Mouse (Mus musculus): ENCODE measurements around the gene Hmgb3. TPM values are rescaled to one million over a fixed set of nuclear protein-coding genes. Genes with fewer than 3 reads are reported as not detected.
A peak's percentile ranks its signal among the peaks of the same experiment; 100 is the strongest.
"Not testable (repeated sequence)": the region's sequence is repeated elsewhere in the genome, so short reads cannot be mapped to it uniquely, and the experiment has no call there.

Gene Hmgb3
- 12.6 and 16.6 TPM in 2 replicates for polyA plus RNA-seq (2012; rRNA removed)

DNA sequence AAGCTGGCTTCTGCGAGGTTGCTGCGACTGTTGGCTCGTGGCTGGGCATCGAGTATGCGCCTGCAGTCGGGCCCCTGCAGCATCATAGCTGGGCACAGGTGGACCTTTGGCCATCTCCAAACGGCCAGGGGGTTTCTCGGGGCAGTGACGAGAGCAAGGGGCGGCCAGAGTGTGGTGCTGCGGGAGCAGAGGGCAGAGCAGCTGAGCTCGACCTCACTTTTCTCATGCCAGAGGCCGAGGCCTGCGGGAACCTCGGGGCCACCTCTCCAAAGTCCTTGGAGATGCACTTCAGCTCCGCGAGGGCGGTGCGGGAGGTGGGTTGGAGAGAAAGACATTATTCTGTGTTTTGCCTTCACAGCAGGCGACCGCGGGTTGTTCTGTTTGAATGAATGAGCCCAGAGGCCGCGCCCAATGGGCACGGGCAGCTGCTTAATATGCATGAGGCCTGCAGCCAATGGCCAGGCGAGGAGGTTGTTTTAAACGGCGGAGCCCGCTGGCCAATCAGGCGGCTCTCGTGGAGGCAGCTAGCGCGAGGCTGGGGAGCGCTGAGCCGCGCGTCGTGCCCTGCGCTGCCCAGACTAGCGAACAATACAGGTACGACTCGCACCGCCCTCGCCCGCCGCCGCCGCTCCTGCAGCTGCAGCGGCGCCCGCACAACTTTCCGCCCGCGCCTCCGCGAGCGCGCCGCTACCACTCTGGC lies at the start of gene Hmgb3:
TSS of gene Hmgb3 (plus strand) at position 504 of the 700 bp plus-strand sequence.
- 24% methylated on average over 49 of the region's 59 CpGs for WGBS

DNA sequence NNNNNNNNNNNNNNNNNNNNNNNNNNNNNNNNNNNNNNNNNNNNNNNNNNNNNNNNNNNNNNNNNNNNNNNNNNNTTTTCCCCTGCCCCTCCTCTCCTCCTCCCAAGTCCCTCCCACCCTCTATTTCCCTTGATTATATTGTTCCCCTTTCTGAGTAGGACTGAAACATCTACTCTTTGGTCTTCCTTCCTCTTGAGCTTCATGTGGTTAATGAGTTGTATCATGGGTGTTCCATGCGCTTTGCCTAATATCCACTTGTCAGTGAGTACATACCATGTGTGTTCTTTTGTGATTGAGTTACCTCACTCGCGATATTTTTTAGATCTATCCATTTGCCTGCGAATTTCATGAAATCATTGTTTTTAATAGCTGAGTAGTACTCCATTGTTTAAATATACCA lies 49.1 kb upstream of the Hmgb3 start:
- DNase-seq (ENCODE audit: low read depth, low spot score), result not testable (repeated sequence)
- 83% methylated on average over 4 of the region's 4 CpGs for WGBS

More for the DNA sequence above, at the start of gene Hmgb3:
- DNase-seq (ENCODE audit: low read depth, low spot score), result peak; percentile 33

DNA sequence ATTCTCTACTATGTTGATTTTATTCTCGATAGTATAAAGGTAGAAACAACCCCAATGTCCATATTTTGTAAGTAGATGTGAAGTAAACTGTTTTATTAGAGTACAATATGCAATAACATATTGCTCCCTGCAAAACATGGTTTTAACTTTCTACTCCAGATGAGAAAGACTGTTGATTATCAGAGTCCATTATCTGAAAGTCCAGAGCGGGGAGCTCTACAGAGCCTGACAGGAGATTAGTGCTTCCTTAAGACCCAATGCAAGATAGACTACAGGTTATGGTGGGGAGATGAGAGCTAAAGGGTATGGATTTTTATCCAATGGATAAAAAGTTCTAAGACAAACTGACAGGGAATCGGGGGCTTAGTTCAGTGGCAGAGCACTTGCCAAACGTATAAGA lies 36.5 kb upstream of the Hmgb3 start:
- no peak for DNase-seq (ENCODE audit: low read depth, low spot score)
- WGBS, result 82% methylated on average over 4 of the region's 4 CpGs

DNA sequence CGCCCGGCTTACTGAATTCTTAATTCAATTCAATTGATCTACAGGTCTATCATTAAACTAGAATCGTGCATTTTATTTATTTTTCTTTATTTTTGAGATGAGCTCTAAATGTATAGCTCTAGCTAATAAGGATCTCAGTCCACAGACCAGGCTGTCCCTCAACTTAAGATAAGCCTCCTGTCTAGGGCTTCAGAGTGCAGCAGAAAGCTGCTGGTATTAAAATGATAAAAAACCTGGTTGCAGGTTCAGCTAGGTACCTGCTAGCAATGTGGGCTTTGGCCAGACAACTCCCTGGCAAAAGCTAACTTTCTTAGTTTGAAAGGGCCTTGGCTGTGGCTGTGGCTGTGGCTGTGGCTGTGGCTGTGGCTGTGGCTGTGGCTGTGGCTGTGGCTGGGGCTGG lies 32.8 kb upstream of the Hmgb3 start:
- DNase-seq (ENCODE audit: low read depth, low spot score), result no peak
- 92% methylated on average over 3 of the region's 3 CpGs for WGBS

DNA sequence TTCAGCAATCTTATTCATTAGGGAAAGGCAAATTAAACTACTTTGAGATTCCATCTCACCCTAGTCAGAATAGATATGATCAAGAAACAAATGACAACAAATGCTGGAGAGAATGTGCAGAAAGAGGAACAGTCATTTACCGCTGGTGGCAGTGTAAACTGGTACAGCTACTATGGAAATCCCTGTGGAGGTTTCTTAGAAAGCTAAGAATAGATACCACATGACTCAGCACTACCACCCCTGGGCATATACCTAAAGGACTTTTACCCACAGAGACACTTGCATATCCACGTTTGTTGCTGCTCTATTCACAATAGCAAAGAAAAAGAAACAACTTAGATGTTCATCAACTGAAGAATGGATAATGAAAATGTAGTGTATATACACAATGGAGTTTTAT lies 31.4 kb upstream of the Hmgb3 start:
- WGBS, result 57% methylated on average over 2 of the region's 2 CpGs
- no peak for DNase-seq (ENCODE audit: low read depth, low spot score)

DNA sequence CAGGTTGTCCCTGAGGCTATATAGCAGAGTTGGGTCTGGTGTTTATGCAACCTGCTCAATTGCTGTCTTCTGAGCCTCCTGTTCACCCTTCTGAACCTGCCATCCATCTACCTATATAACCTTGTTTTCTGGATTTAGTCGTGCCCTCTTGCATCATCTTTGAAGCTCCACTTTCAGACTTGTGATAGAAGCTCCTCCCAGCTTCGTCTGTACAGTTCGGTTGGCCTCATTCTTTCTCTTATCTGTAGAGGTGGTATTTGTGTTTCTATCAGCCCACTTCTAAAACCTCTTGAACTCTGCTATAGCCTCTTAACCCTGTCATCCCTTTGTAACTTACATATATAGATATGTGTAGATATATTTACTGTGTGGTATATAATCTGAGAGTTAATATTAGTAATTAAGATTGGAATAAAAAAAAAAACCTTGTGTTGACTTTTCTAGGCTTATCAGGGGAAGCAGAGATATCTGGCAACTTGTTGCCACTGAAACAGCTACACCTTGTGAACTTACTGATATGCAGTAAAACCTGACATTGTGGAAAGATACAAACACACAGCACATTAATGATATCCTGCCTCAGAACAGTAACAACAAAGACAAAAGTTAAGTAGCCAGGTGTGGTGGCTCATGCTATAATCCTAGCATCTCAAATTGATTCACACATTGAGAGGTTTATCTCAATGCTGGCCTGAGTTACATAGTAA lies 30.0 kb upstream of the Hmgb3 start:
- no peak for DNase-seq (ENCODE audit: low read depth, low spot score)
- 41% methylated on average over 3 of the region's 3 CpGs for WGBS

DNA sequence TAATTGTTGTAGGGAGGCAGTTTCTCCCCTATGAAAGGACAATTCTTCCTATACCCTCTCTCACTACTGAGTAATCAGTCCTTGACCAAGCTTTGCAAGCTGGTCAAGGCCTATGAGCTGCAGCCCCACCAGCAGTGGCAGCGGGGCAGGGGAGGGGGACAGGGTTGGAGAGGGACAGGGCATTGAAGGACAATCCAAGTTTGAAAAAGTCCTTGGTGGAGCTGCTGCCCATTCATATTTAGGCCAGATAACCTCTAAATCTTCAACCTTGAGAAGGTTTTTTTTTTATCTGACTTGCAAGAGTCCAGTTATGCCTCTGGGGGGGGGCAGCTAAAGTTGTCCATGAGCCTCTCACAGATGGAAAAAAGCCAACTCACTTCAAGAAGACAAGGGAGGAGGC lies 28.3 kb upstream of the Hmgb3 start:
- WGBS, result 100% methylated on average over 1 of the region's 1 CpGs

DNA sequence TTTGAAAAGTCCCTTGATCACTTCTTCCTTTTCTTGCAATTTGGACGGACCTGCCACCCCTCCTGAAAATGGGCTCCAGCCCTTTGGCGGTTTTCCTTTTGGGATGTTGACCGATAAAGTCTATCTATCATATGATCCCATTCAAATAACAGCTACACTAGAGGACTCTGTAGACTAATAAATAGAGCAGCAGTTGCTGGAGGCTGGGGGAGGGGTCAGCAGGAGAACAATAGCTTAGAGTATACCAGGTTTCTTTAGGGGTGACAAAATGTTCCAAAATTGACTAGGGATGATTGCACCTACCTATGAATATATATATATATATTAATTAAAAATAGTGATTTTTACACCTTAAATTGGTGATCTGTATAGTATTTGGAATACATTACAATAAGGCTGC lies 27.6 kb upstream of the Hmgb3 start:
- DNase-seq (ENCODE audit: low read depth, low spot score), result no peak
- 72% methylated on average over 3 of the region's 3 CpGs for WGBS

More for the DNA sequence above, 28.3 kb upstream of the Hmgb3 start:
- DNase-seq (ENCODE audit: low read depth, low spot score), result no peak

DNA sequence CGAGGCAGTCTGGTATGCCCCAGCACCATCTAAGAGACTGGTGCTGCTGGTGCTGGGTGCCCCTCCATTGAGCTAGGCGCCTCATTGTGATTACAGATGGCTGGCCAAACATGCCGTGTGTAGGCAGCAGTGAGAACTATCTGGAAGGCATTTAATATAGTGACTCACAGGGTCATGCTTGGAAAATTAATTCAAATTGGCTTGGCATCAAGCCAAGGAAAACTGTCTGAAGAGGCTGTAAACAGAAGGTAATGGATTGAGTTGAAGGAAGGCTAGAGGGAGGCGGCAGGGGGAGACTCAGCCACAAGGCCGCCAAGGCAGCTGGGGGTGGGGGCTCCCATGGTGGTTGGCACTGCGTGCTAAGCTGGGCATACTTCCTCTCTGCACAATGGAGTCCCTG lies 27.1 kb upstream of the Hmgb3 start:
- DNase-seq (ENCODE audit: low read depth, low spot score), result no peak
- 48% methylated on average over 6 of the region's 6 CpGs for WGBS

DNA sequence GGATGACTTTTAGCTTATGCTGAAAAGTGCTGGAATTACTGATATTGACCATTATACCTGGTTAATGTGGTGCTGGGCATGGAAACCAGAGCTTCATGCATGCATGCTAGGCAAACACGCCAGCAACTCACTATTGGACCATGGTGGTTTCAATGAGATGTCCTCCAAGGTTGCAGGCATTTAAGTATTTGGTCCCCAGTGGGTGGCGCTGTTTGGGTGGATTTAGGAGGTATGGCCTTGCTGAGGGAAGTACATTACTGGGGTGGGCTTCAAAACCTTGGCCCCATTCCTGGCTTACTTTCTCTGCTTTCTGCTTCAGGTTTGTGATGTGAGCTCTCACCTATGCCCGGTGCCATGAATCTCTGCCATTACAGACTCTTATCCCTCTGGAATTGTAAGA lies 23.1 kb upstream of the Hmgb3 start:
- 73% methylated on average over 3 of the region's 3 CpGs for WGBS
- no peak for DNase-seq (ENCODE audit: low read depth, low spot score)

DNA sequence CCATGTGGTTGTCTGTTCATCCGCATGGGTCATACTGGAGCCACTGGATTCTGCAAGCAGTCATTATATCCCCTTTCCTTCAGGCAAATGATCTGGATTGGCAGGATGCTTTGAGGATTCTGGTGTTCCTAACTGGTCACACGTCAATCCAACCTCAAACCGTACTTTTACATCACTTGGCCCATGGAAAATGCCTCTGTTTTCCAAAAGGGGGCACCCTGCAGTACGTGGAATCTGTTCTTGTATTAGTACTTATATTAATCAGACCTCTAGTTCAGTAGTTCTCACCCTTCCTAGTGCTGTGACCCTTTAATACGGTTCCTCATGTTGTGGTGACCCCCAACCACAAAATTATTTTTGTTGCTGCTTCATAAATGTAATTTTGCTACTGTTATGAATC lies 21.6 kb upstream of the Hmgb3 start:
- no peak for DNase-seq (ENCODE audit: low read depth, low spot score)
- WGBS, result 74% methylated on average over 5 of the region's 5 CpGs

DNA sequence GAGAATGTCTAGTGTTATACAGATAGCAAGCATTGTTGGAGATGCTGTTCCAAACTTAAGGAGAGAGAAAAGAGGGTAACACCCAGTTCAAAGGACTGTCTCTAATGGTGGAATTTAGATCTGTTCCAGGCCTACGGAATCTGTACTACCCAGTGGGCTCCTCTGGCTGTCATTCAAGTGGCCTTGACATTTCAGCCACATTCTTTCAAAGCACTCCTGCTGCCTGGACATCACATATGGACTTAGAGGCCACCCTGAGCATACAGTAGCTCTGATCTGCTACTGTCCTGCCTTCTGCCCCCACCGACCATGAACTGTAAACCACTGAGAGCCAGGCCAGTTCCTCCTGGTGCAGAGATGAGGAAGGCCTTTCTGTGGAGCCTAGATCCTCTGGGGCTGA lies 17.9 kb upstream of the Hmgb3 start:
- DNase-seq (ENCODE audit: low read depth, low spot score), result no peak
- WGBS, result 79% methylated on average over 2 of the region's 2 CpGs

DNA sequence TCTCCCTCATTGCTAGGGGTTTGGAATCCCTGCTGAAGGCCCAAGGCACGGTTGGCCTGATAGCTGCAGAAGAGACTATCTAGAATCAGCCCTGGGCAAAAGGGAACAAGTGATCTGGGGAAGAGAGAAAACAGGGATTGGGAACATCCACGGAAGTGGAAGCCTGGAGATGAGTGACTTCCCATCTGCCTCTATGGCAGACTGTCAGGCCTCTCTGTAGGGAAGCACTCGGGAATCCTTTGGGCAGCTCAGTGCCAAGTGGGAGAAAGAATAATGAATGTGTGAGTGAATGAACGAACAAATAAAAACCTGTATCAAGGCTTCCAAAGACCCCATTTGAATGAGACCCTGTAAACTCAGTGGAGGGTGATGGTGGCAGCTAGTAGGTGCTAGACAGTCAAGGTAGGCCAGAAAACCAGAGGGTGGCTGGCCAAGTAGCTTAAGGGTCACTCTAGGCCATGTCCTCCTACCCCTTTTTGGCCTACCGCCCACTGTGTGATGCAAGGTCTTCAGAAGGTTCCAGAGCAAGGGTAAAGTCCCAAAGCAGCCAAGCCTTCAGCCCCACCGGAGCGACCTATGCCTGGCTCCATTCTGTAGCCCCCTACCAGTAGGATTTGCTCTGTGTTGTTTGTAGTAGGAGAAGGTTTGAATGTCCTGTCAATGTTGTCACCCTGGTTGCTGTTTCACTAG lies 14.8 kb upstream of the Hmgb3 start:
- DNase-seq (ENCODE audit: low read depth, low spot score), result no peak
- 81% methylated on average over 7 of the region's 7 CpGs for WGBS

DNA sequence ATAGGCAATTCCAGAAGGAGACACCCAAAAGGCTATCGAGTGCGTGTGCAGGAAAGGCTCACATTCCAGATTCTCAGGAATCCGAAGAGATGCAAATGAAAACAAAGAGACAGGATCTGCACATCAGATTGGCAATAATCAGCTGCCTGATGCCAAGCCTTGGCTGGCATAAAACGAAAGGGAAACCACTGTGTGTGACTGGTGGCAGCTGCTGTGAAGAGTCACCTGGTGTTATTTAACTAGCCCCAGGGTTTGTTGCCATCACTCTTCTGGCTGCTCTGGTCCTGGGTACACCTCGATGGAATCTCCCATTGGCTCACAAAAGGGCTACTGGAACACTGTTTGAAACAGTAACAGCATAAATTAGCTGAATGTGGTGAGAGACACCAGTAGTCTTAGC lies 11.0 kb upstream of the Hmgb3 start:
- WGBS, result 41% methylated on average over 5 of the region's 5 CpGs
- no peak for DNase-seq (ENCODE audit: low read depth, low spot score)

DNA sequence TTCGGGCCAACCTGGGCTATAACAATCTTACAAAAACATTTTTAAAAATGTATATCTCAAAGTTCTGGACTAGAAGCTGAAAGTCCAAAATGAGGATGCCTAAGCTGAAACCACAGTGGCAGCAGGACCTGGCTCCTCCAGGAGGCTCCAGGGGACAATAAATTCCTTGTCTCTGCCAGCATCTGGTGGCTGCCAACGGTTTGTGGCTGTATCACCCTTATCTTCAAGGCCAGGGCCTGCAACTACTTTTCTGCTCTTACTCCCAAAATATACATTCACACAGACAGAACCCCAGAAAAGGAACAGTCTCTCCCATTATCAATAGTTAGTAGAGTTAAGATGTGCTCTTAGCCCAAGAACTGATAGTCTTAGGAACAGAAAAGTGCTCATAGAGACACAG lies 10.6 kb upstream of the Hmgb3 start:
- DNase-seq (ENCODE audit: low read depth, low spot score), result no peak
- WGBS, result 48% methylated on average over 2 of the region's 2 CpGs

DNA sequence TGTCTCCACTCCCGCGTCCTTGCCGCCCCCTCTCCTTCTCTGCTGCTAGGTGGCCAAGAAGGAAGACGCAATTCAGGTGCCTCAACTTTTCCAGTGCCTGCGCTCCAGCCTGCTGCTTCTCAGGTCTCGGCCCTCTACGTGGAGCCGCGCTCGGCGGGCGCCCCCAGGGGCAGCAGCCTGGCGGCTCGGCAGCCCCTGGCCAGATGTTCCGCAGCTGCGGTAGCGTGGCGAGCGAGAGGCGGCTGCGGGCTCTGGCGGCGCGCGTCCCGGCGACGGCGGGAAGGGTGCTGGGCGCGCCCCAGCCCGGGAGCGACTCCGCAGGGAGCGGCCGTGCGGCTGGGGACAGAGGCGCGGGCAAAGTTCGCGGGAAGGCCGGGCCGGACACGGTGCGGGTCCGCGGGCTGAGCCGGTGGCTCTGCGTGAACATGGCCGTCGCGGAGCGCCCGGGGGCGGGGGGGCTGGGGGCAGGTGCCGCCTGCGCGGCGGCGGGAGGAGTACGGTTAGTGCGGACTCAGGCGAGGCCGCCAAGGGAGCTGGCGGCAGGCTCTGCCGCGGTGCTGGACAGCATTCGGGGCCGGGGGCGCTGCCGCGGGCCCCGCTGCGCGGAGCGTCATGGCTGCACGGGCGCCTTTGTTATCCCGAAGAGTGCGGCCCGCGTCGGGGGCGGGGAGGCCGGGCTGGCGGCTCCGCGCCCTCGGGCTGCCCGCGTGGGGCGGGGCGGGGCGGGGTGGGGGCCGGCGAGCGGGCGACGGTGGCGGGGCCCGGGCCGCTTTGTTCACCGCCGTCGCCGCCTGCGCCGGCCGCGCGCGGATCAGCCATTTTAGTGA lies 610 bp downstream of the Hmgb3 start:
- no peak for DNase-seq (ENCODE audit: low read depth, low spot score)

DNA sequence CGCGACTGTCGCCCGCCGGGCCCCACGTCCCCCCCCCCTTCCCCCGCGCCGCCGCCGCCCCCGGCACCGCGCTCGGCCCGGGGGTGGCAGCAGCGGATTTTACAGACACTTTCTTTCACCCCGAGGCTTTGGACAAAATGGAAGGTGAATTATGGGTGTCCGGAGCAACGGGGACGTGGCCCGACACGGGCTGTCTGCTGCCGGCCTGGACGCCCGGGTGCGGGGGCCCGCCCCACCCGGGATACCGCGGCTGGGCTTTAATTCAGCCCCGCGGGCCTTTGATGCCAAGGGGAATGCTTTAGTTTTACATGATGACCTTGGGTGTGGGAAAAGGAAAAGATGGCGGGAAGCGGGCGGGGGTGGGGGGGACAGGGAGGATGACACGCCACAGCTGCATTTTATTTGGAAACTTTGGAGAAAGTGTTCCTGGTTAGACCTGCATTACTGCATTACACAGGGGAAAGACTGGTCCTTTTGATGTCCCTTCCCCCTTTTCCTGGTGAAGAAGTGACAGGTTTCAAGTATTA lies 1.3 kb downstream of the Hmgb3 start:
- WGBS, result 25% methylated on average over 37 of the region's 37 CpGs
- no peak for DNase-seq (ENCODE audit: low read depth, low spot score)

More for the DNA sequence above, 610 bp downstream of the Hmgb3 start:
- WGBS, result 23% methylated on average over 111 of the region's 112 CpGs

DNA sequence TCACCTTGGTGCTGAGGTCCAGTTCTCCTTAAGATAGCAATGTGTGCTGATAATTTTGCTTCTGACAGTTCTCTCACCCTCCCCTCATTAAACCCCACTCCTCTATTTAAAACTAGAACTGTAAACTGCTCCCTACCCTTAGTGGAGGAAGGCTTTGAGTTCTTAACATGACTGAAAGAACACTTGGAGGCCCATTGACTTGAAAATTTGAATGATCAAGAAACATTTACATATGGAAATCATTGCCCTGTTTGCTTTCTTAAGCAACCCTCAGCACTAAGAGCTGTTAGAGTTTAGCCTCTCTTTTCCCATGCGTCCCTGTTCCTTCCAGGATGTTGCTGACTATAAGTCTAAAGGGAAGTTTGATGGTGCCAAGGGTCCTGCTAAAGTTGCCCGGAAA lies 3.6 kb downstream of the Hmgb3 start:
- 80% methylated on average over 2 of the region's 2 CpGs for WGBS
- no peak for DNase-seq (ENCODE audit: low read depth, low spot score)

DNA sequence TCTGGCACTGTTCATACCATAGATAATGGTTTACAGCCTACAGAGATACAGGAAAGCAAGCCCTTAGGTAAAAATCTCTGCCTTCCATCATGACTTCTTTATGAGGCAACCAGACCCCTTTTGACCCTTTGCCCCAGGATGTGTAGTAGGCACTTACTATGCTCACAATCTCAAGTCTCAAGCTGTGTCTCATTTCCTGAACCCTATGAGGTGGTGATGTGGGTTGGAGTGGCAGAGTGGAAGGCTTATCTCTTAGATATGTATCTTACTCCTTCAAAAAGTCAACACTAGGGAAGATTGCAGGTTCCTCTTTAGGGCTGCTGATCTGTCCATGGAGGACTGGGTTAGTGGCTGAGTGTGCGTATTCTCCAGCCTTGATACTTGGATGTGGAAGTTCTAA lies 5.1 kb downstream of the Hmgb3 start:
- 96% methylated on average over 1 of the region's 1 CpGs for WGBS
- DNase-seq (ENCODE audit: low read depth, low spot score), result no peak

All from large intestine, adult 2 months (tissue).